In the genomic region with DNA sequence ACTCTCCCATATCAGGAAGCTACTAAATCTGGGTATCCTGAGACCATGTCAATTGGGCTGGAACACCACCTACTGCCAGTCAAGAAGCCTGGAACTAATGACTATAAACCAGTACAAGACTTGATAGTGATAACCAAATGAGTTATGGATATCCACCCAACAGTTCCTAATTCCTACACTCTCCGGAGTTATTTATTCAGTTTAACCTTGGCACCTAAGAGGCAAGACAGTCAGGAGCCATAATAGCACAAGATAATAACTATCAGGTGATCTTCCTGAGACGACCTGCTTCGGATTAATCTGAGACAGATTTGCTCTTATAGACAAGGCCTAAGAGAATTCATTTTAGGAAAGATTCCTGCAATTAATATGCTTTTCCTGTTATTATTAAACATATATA, we compare ENCODE assay signal across 37 mouse cellular contexts. TPM values are rescaled to one million over a fixed set of nuclear protein-coding genes. Genes with fewer than 3 reads are reported as not detected.
"Had no signal": no experiment of that assay in that cellular context is flagged by ENCODE, and none has a peak within 500 bp of the region (broad histone marks: within the 10 kb centered on the region; RNA-seq: fewer than 3 reads in every experiment).

No protein-coding gene starts in this region.

- H3K27me3 ChIP-seq: heart, embryonic 12.5 days; heart, embryonic 13.5 days; heart, embryonic 15.5 days; hindbrain, embryonic 12.5 days; hindbrain, embryonic 13.5 days; hindbrain, embryonic 15.5 days; kidney, embryonic 15.5 days had no signal

- H3K9me3 ChIP-seq: heart, embryonic 10.5 days; heart, embryonic 12.5 days; heart, embryonic 13.5 days; heart, embryonic 15.5 days; hindbrain, embryonic 10.5 days; hindbrain, embryonic 12.5 days; hindbrain, embryonic 13.5 days; hindbrain, embryonic 15.5 days; kidney, embryonic 15.5 days had no signal

- ATAC-seq: hindbrain, embryonic 16.5 days; hindbrain, postnatal 0 days; inflammation-experienced regulatory T-cells, adult 6 months had no signal

- H3K9ac ChIP-seq: heart, embryonic 12.5 days; heart, embryonic 13.5 days; heart, embryonic 15.5 days; hindbrain, embryonic 12.5 days; hindbrain, embryonic 13.5 days; hindbrain, embryonic 14.5 days; hindbrain, embryonic 15.5 days; kidney, embryonic 15.5 days had no signal

- H3K4me2 ChIP-seq: heart, embryonic 11.5 days; heart, embryonic 12.5 days; heart, embryonic 13.5 days; heart, embryonic 15.5 days; hindbrain, embryonic 12.5 days; hindbrain, embryonic 13.5 days; hindbrain, embryonic 14.5 days; hindbrain, embryonic 15.5 days; kidney, embryonic 15.5 days had no signal

- DNase-seq: heart, postnatal 10 days; heart, postnatal 14 days; heart, postnatal 36 days; heart, postnatal 4 days; kidney, adult 11 months; kidney, adult 18-20 months; kidney, adult 2 months; kidney, adult 8-10 months; kidney, adult 9 months; kidney, postnatal 10 days; kidney, postnatal 14 days; kidney, postnatal 25 days; kidney, postnatal 36 days; kidney, postnatal 4 days; layer of hippocampus, adult 9-11 months; layer of hippocampus, postnatal 36 days had no signal

- H3K4me1 ChIP-seq: heart, embryonic 10.5 days; heart, embryonic 12.5 days; heart, embryonic 13.5 days; heart, embryonic 15.5 days; hindbrain, embryonic 10.5 days; hindbrain, embryonic 12.5 days; hindbrain, embryonic 13.5 days; hindbrain, embryonic 15.5 days; kidney, embryonic 15.5 days had no signal

- H3K4me3 ChIP-seq: heart, embryonic 10.5 days; heart, embryonic 12.5 days; heart, embryonic 13.5 days; heart, embryonic 15.5 days; hindbrain, embryonic 10.5 days; hindbrain, embryonic 12.5 days; hindbrain, embryonic 13.5 days; hindbrain, embryonic 15.5 days; kidney, embryonic 15.5 days; layer of hippocampus, adult 2 months; left cerebral cortex, adult 2 months had no signal

- H3K36me3 ChIP-seq: heart, embryonic 10.5 days; heart, embryonic 12.5 days; heart, embryonic 13.5 days; heart, embryonic 15.5 days; hindbrain, embryonic 10.5 days; hindbrain, embryonic 12.5 days; hindbrain, embryonic 13.5 days; hindbrain, embryonic 15.5 days; kidney, embryonic 15.5 days had no signal

- H3K27ac ChIP-seq: heart, embryonic 10.5 days; heart, embryonic 13.5 days; heart, embryonic 15.5 days; hindbrain, embryonic 10.5 days; hindbrain, embryonic 12.5 days; hindbrain, embryonic 13.5 days; hindbrain, embryonic 14.5 days; hindbrain, embryonic 15.5 days; hindbrain, postnatal 0 days; kidney, embryonic 15.5 days; kidney, postnatal 0 days; layer of hippocampus, adult 2 months; left cerebral cortex, adult 2 months had no signal

RNA-seq across cellular contexts. Expression of a gene that starts 21.2 kb away (rescaled TPM):
- polyA plus RNA-seq: heart, embryonic 10.5 days; heart, embryonic 11.5 days; heart, embryonic 12.5 days; heart, embryonic 13.5 days; hindbrain, embryonic 10.5 days; hindbrain, embryonic 11.5 days; hindbrain, embryonic 12.5 days; hindbrain, embryonic 13.5 days; hindbrain, embryonic 14.5 days; hindbrain, embryonic 15.5 days; hindbrain, embryonic 16.5 days; hindbrain, postnatal 0 days; inflammation-experienced regulatory T-cells, adult 6 months; intestine, embryonic 14.5 days; kidney, embryonic 14.5 days; kidney, postnatal 0 days; large intestine, adult 2 months had no signal
